Mouse (Mus musculus) gastrocnemius, postnatal 25 days (tissue): ENCODE data around the gene Cox6a1. TPM values are rescaled to one million over a fixed set of nuclear protein-coding genes. Genes with fewer than 3 reads are reported as not detected.

Experiments
- DNase-seq: peaks from one replicate; pipeline ENCODE4 v3.0.0; 2022
- total RNA-seq, 2 experiments: library from RNA; stranded (reverse); gene quantifications; 1 replicate in 1 of 2; 2 replicates in 1 of 2; pipeline ENCODE4 v1.2.3; 2021

Gene Cox6a1
- total RNA-seq, 2 experiments from 2014 or later: 60.7 to 80.9 TPM

- peak; percentile 98 for DNase-seq
Measured at GRCm38 (mm10) chr5:115300792-115301614, 47.8 kb downstream of the Cox6a1 start, which contains the start of gene Dynll1. TSS of gene Dynll1 (minus strand) at chr5:115300999.

- peak; percentile 62 for DNase-seq
Measured at GRCm38 (mm10) chr5:115300035-115300744, 48.6 kb downstream of the Cox6a1 start.

- DNase-seq: no peak
Measured at GRCm38 (mm10) chr5:115296347-115296746, 52.4 kb downstream of the Cox6a1 start.

Other genes with a start within 250 kb of the Cox6a1 start
- gene Acads, start 229.6 kb downstream of the Cox6a1 start, total RNA-seq: 10 to 100 TPM; 65.8 TPM
- gene Unc119b, start 214.0 kb downstream of the Cox6a1 start, total RNA-seq: 10 to 100 TPM; 10.2 to 12.9 TPM
- 100 to 1,000 TPM; 156 to 196 TPM for gene Mlec, start 190.8 kb downstream of the Cox6a1 start, total RNA-seq
- gene Cabp1, start 154.6 kb downstream of the Cox6a1 start, total RNA-seq: 1 to 10 TPM; 1.6 TPM
- 10 to 100 TPM; 29.2 to 30.7 TPM for gene Pop5, start 113.1 kb downstream of the Cox6a1 start, total RNA-seq
- 100 to 1,000 TPM; 263 to 281 TPM for gene Rnf10, start 76.1 kb downstream of the Cox6a1 start, total RNA-seq
- gene Coq5, start 69.3 kb downstream of the Cox6a1 start, total RNA-seq: 100 to 1,000 TPM in 1 of 2 experiments, 10 to 100 TPM in 1; 91.7 to 100 TPM
- 100 to 1,000 TPM; 100 to 102 TPM for gene Dynll1, start 48.0 kb downstream of the Cox6a1 start, total RNA-seq
- 10 to 100 TPM; 10.7 to 12.9 TPM for gene Srsf9, start 21.8 kb downstream of the Cox6a1 start, total RNA-seq
- gene Gatc, start 7.8 kb downstream of the Cox6a1 start, total RNA-seq: 10 to 100 TPM; 20.5 to 22.1 TPM
- gene Triap1, start 7.8 kb downstream of the Cox6a1 start, total RNA-seq: 10 to 100 TPM; 17.5 to 18.4 TPM
- gene Msi1, start 80.6 kb upstream of the Cox6a1 start, total RNA-seq: under 1 TPM; 0.29 to 0.61 TPM
- not detected for gene Pla2g1b, start 117.3 kb upstream of the Cox6a1 start, total RNA-seq
- gene Sirt4, start 135.7 kb upstream of the Cox6a1 start, total RNA-seq: 10 to 100 TPM; 13.8 to 14.1 TPM
- 10 to 100 TPM; 70.0 to 78.1 TPM for gene Pxn, start 157.7 kb upstream of the Cox6a1 start, total RNA-seq
- gene Rplp0, start 210.5 kb upstream of the Cox6a1 start, total RNA-seq: 100 to 1,000 TPM; 558 to 572 TPM
- gene Gcn1l1, start 216.3 kb upstream of the Cox6a1 start, total RNA-seq: 10 to 100 TPM; 26.1 to 30.7 TPM